Mouse (Mus musculus): Measurements from ENCODE around the gene Tnxb. TPM values are rescaled to one million over a fixed set of nuclear protein-coding genes. Genes with fewer than 3 reads are reported as not detected.

Gene Tnxb
- polyA plus RNA-seq, 1 experiment from 2014 or later: 3.0 TPM

DNA sequence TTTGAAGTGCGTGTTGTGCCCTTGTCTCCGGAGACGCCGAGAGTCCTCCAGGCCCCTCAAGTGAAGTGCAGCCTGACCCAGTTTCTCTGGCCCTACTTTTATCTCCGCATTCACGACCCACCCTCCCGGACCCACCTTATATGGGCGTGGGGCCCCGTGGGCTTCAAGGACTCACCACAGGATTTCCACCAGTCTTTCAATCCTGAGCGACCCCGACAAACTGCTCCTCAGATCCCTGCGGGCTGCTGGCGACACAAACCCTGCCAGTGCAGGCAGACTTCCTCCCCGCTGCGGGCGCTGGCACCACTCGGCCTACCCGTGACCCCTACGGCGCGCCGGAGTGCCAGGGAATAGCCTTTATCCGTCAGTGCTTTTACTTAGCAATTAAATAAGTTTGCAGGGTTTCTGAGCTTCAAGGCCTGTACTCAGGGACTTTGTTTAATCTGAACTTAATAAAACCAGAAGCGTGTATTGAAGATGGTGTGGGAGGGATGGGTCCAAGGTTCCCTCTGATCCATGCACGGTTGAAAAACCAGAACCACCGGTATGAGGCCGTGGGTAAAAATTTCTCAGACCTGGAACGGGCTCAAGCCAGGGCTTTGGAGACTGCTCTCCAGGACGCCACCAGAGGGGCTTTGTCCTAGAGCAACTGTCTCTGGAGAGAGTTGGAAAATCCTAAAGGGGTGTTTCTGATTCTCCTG, 42.2 kb upstream of the Tnxb start, which contains the start of gene Ppt2:
Ppt2 (minus strand) TSS at position 568 of the 701 bp plus-strand sequence.
- Histone ChIP-seq H3K4me1 (ENCODE audit: control insufficient read depth in 2 of 2, insufficient read depth in 2 of 2, low read length in 2 of 2) (peaks cover 19 to 42% of the 10 kb centered on the region in 2 experiments), H3K27ac (replicated peaks in 1 of 2; ENCODE audit: control insufficient read depth in 1 of 2, insufficient read depth in 1 of 2, low read depth in 2 of 2, low read length in 2 of 2) (peak within 1 kb of the TSS; percentile 96), H3K9me3 (ENCODE audit: control insufficient read depth, low read length) (no peaks in the 10 kb centered on the region), H3K27me3 (ENCODE audit: control insufficient read depth, insufficient read depth, low read length) (peaks cover 40% of the 10 kb centered on the region), H3K36me3 (ENCODE audit: control insufficient read depth, insufficient read depth, low read length) (peaks cover 21% of the 10 kb centered on the region), H3K9ac (ENCODE audit: low read length) (peak within 1 kb of the TSS; percentile 78), H3K4me3 (ENCODE audit: control insufficient read depth in 1 of 2, insufficient read depth in 1 of 2, low read depth in 1 of 2, low read length in 2 of 2) (peak within 1 kb of the TSS; percentile 61 to 66), H3K4me2 (ENCODE audit: low read length) (peak within 1 kb of the TSS; percentile 97)
- ATAC-seq (ENCODE audit: insufficient number of reproducible peaks, insufficient read depth, low FRiP score, low read depth): no peak
- 5% methylated on average over 29 of the region's 29 CpGs for WGBS

GRCm38 (mm10) chr17:34628644-34628967, 41.7 kb upstream of the Tnxb start:
- Histone ChIP-seq H3K36me3 (ENCODE audit: control insufficient read depth, insufficient read depth, low read length) (peaks cover 16% of the 10 kb centered on the region), H3K4me2 (ENCODE audit: low read length) (peak overlapping the region; percentile 97), H3K27ac (replicated peaks in 1 of 2; ENCODE audit: control insufficient read depth in 1 of 2, insufficient read depth in 1 of 2, low read depth in 2 of 2, low read length in 2 of 2) (peak overlapping the region in 1 of 2 experiments; percentile 96; a peak in 1 of 4 replicates), H3K9ac (ENCODE audit: low read length) (peak overlapping the region; percentile 78), H3K9me3 (ENCODE audit: control insufficient read depth, low read length) (no peaks in the 10 kb centered on the region), H3K4me3 (ENCODE audit: control insufficient read depth in 1 of 2, insufficient read depth in 1 of 2, low read depth in 1 of 2, low read length in 2 of 2) (peak overlapping the region in 1 of 2 experiments; percentile 66; a peak in 1 of 4 replicates), H3K27me3 (ENCODE audit: control insufficient read depth, insufficient read depth, low read length) (peaks cover 45% of the 10 kb centered on the region), H3K4me1 (ENCODE audit: control insufficient read depth in 2 of 2, insufficient read depth in 2 of 2, low read length in 2 of 2) (peaks cover 19 to 42% of the 10 kb centered on the region in 2 experiments)
- no peak for ATAC-seq (ENCODE audit: insufficient number of reproducible peaks, insufficient read depth, low FRiP score, low read depth)
- WGBS: 32% methylated on average over 5 of the region's 5 CpGs

DNA sequence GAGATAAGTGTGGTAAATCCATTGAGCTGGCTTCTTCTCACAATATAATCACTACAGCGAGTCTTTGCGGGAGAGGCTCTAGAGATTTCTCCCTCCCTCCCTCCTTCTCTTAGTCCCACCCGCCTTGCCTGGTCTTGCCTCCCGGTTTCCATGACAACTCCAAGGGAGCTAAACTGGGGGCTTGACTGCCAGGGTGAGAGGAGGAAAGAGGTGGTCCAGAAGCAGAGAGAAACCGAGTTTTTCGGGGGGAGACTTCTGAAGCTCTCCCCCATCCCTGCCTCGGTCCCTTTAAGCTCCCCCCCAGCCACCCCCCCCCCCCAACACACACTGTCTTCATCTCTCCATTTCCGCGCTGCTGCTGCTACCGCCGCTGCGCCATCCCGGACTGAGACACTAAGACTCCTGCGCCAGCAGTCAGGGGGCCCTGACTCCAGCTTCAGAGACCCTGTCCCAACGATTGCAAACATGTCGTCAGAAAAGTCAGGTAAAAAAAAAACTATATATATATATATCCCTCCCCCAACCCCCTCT, 41.0 kb upstream of the Tnxb start, which contains the start of gene Prrt1:
Prrt1 (plus strand) TSS at position 313 of the 531 bp plus-strand sequence.
- Histone ChIP-seq H3K4me1 (ENCODE audit: control insufficient read depth in 2 of 2, insufficient read depth in 2 of 2, low read length in 2 of 2) (peaks cover 19 to 42% of the 10 kb centered on the region in 2 experiments), H3K27me3 (ENCODE audit: control insufficient read depth, insufficient read depth, low read length) (peaks cover 50% of the 10 kb centered on the region), H3K4me2 (ENCODE audit: low read length) (peak within 1 kb of the TSS; percentile 97), H3K9ac (ENCODE audit: low read length) (peak within 1 kb of the TSS; percentile 78), H3K36me3 (ENCODE audit: control insufficient read depth, insufficient read depth, low read length) (peaks cover 9% of the 10 kb centered on the region), H3K4me3 (ENCODE audit: control insufficient read depth in 1 of 2, insufficient read depth in 1 of 2, low read depth in 1 of 2, low read length in 2 of 2) (peak within 1 kb of the TSS; percentile 61 to 66), H3K9me3 (ENCODE audit: control insufficient read depth, low read length) (no peaks in the 10 kb centered on the region), H3K27ac (replicated peaks in 1 of 2; ENCODE audit: control insufficient read depth in 1 of 2, insufficient read depth in 1 of 2, low read depth in 2 of 2, low read length in 2 of 2) (peak within 1 kb of the TSS; percentile 96; a peak in 3 of 4 replicates)
- WGBS: 5% methylated on average over 16 of the region's 16 CpGs
- ATAC-seq (ENCODE audit: insufficient number of reproducible peaks, insufficient read depth, low FRiP score, low read depth): no peak

DNA sequence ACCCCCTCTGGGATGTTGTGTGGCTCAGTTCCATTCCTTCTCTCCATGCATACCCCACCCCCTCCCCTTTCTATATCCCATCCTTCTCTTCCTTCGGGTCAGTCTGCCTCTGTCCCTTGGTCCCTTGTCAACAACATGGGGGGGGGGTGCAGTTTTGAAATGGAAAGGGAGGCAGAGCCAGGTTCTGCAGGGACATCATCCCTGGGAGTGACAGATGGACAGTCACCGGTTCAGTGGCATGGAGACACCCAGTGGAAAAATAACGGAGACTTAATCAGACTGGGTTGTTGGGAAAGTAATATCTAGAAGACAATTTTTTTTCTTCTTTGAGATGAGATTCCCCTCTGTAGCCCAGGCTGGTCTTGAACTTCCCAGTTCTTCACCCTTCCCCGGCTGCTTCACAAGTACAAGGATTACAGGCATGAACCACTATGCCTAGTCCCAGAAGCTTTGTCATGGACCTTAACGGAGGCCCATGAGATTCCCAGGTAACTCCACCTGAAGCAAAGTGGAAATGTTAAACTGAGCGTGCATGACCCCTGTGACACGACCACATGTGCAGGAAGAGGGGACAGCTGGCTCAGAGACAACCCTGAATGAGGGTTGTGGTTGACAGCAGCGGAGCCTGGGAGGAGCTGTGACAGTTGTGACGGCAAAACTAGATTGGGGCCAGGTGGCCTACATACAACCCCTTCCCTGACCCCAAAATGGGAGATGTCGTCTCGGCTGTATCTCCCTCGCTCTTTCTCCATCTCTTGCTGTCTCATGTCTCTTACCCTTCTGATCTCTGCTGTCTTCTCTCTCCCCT, 40.3 kb upstream of the Tnxb start:
- ATAC-seq (ENCODE audit: insufficient number of reproducible peaks, insufficient read depth, low FRiP score, low read depth): no peak
- no peak overlapping the region for H3K9ac ChIP-seq (ENCODE audit: low read length)
- H3K27ac ChIP-seq (replicated peaks in 1 of 2; ENCODE audit: control insufficient read depth in 1 of 2, insufficient read depth in 1 of 2, low read depth in 2 of 2, low read length in 2 of 2): no peak overlapping the region
- H3K4me1 ChIP-seq (ENCODE audit: control insufficient read depth in 2 of 2, insufficient read depth in 2 of 2, low read length in 2 of 2): peaks cover 19 to 42% of the 10 kb centered on the region in 2 experiments
- peak overlapping the region in 1 of 2 experiments; percentile 27; a peak in 2 of 4 replicates for H3K4me3 ChIP-seq (ENCODE audit: control insufficient read depth in 1 of 2, insufficient read depth in 1 of 2, low read depth in 1 of 2, low read length in 2 of 2)
- H3K27me3 ChIP-seq (ENCODE audit: control insufficient read depth, insufficient read depth, low read length): peaks cover 51% of the 10 kb centered on the region
- 18% methylated on average over 12 of the region's 12 CpGs for WGBS
- peak overlapping the region; percentile 97 for H3K4me2 ChIP-seq (ENCODE audit: low read length)
- H3K36me3 ChIP-seq (ENCODE audit: control insufficient read depth, insufficient read depth, low read length): peaks cover 7% of the 10 kb centered on the region
- H3K9me3 ChIP-seq (ENCODE audit: control insufficient read depth, low read length): no peaks in the 10 kb centered on the region

DNA sequence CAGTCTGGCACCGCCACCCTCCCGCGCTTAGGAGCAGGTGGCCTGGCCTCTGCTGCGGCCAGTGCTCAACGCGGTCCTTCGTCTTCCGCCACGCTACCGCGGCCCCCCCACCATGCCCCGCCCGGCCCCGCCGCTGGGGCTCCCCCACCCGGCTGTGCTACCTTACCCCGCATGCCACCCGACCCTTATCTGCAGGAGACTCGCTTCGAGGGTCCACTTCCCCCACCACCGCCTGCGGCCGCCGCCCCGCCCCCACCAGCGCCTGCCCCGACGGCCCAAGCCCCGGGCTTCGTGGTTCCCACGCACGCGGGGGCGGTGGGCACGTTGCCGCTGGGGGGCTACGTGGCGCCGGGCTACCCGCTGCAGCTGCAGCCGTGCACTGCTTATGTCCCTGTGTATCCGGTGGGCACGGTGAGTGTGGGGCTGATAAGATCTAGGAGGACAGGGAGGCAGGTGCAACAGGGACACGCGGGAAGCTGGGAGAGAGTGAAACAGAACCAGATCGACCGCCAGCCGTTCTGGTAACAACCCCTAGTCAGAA, 39.5 kb upstream of the Tnxb start:
- Histone ChIP-seq H3K27me3 (ENCODE audit: control insufficient read depth, insufficient read depth, low read length) (peaks cover 51% of the 10 kb centered on the region), H3K36me3 (ENCODE audit: control insufficient read depth, insufficient read depth, low read length) (no peaks in the 10 kb centered on the region; the same call in 1 of the 2 replicates), H3K4me3 (ENCODE audit: control insufficient read depth in 1 of 2, insufficient read depth in 1 of 2, low read depth in 1 of 2, low read length in 2 of 2) (peak overlapping the region; percentile 1 to 27; a peak in 2 of 4 replicates), H3K9ac (ENCODE audit: low read length) (no peak overlapping the region; the same call in 1 of the 2 replicates), H3K4me2 (ENCODE audit: low read length) (peak overlapping the region; percentile 60), H3K9me3 (ENCODE audit: control insufficient read depth, low read length) (no peaks in the 10 kb centered on the region), H3K4me1 (ENCODE audit: control insufficient read depth in 2 of 2, insufficient read depth in 2 of 2, low read length in 2 of 2) (peaks cover 19 to 42% of the 10 kb centered on the region in 2 experiments), H3K27ac (replicated peaks in 1 of 2; ENCODE audit: control insufficient read depth in 1 of 2, insufficient read depth in 1 of 2, low read depth in 2 of 2, low read length in 2 of 2) (no peak overlapping the region)
- 2% methylated on average over 48 of the region's 48 CpGs for WGBS
- ATAC-seq (ENCODE audit: insufficient number of reproducible peaks, insufficient read depth, low FRiP score, low read depth): no peak

GRCm38 (mm10) chr17:34631647-34632046, 38.7 kb upstream of the Tnxb start:
- Histone ChIP-seq H3K4me1 (ENCODE audit: control insufficient read depth in 2 of 2, insufficient read depth in 2 of 2, low read length in 2 of 2) (peaks cover 14 to 36% of the 10 kb centered on the region in 2 experiments), H3K9ac (ENCODE audit: low read length) (peak overlapping the region; percentile 46; the same call in 1 of the 2 replicates), H3K27me3 (ENCODE audit: control insufficient read depth, insufficient read depth, low read length) (peaks cover 51% of the 10 kb centered on the region), H3K27ac (replicated peaks in 1 of 2; ENCODE audit: control insufficient read depth in 1 of 2, insufficient read depth in 1 of 2, low read depth in 2 of 2, low read length in 2 of 2) (no peak overlapping the region), H3K4me3 (ENCODE audit: control insufficient read depth in 1 of 2, insufficient read depth in 1 of 2, low read depth in 1 of 2, low read length in 2 of 2) (peak overlapping the region in 1 of 2 experiments; percentile 33; a peak in 2 of 4 replicates), H3K4me2 (ENCODE audit: low read length) (peak overlapping the region; percentile 68), H3K9me3 (ENCODE audit: control insufficient read depth, low read length) (no peaks in the 10 kb centered on the region), H3K36me3 (ENCODE audit: control insufficient read depth, insufficient read depth, low read length) (no peaks in the 10 kb centered on the region)
- no peak for ATAC-seq (ENCODE audit: insufficient number of reproducible peaks, insufficient read depth, low FRiP score, low read depth)
- 8% methylated on average over 12 of the region's 12 CpGs for WGBS

DNA sequence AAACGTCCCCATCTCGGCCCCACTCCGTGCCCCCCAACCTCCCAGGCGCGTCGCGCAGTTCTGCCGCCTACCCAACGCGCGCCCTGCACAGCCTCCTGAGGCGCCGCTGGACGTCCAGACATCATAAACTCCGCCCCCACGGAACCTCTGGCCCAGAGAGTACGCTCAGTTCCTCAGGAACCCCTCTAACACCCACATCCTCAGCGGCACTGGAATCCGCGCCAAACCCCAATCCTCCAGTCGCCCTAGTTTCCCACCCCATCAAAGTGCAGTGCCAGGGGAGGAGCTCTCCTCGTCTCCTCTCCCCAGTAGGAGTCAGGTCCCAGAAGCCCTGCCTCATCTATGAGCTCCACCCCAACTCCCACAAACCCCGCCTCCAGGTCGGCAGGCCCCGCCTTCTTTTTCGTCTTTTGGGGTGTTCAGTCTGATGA, 38.1 kb upstream of the Tnxb start:
- Histone ChIP-seq H3K36me3 (ENCODE audit: control insufficient read depth, insufficient read depth, low read length) (no peaks in the 10 kb centered on the region), H3K4me1 (ENCODE audit: control insufficient read depth in 2 of 2, insufficient read depth in 2 of 2, low read length in 2 of 2) (peaks cover 14 to 34% of the 10 kb centered on the region in 2 experiments), H3K9me3 (ENCODE audit: control insufficient read depth, low read length) (no peaks in the 10 kb centered on the region), H3K27me3 (ENCODE audit: control insufficient read depth, insufficient read depth, low read length) (peaks cover 51% of the 10 kb centered on the region), H3K9ac (ENCODE audit: low read length) (peak overlapping the region; percentile 46; the same call in 1 of the 2 replicates), H3K4me2 (ENCODE audit: low read length) (peak overlapping the region; percentile 68), H3K27ac (replicated peaks in 1 of 2; ENCODE audit: control insufficient read depth in 1 of 2, insufficient read depth in 1 of 2, low read depth in 2 of 2, low read length in 2 of 2) (no peak overlapping the region), H3K4me3 (ENCODE audit: control insufficient read depth in 1 of 2, insufficient read depth in 1 of 2, low read depth in 1 of 2, low read length in 2 of 2) (peak overlapping the region; percentile 27 to 33)
- WGBS: under 1% methylated on average over 25 of the region's 26 CpGs
- 0 out of 2 replicates have a peak, but pooled peaks have one; percentile 25 for ATAC-seq (ENCODE audit: insufficient number of reproducible peaks, insufficient read depth, low FRiP score, low read depth)
